Mouse (Mus musculus) spleen, adult 2 months (tissue): ENCODE data around the gene Lpar1. TPM values are rescaled to one million over a fixed set of nuclear protein-coding genes. Genes with fewer than 3 reads are reported as not detected.
"Not testable (repeated sequence)": the region's sequence is repeated elsewhere in the genome, so short reads cannot be mapped to it uniquely, and the experiment has no call there.

Experiments
- DNase-seq, 2 experiments: peaks; one replicate each; pipeline versions ENCODE4 v3.0.0 to v3.0.0-alpha.2; 2012 to 2021; ENCODE audit warnings: low spot score in 2 of 2, low read depth in 1 of 2
- H3K27ac ChIP-seq: fragments of 200-500 bp; 2 replicates; pipeline ENCODE4 v1.5.1; 2012; ENCODE audit warnings: low read length, inconsistent platforms; ENCODE audit not compliant: insufficient read depth
- H3K27me3 ChIP-seq: fragments of 200-500 bp; 2 replicates; pipeline ENCODE4 v1.6.1; 2012; ENCODE audit warnings: mild to moderate bottlenecking, moderate library complexity, low read length, inconsistent platforms; ENCODE audit not compliant: control insufficient read depth, insufficient read depth
- H3K36me3 ChIP-seq: fragments of 200-500 bp; 2 replicates; pipeline ENCODE4 v1.6.1; 2012; ENCODE audit warnings: mild to moderate bottlenecking, low read length, inconsistent platforms; ENCODE audit not compliant: control insufficient read depth, insufficient read depth
- H3K4me1 ChIP-seq: fragments of 200-500 bp; 2 replicates; pipeline ENCODE4 v1.6.1; 2011; ENCODE audit warnings: inconsistent platforms; ENCODE audit not compliant: control insufficient read depth, insufficient read depth, insufficient read length
- H3K4me3 ChIP-seq: fragments of 200-500 bp; 2 replicates; pipeline ENCODE4 v1.5.1; 2011; ENCODE audit warnings: mild to moderate bottlenecking, inconsistent platforms; ENCODE audit not compliant: insufficient read depth, insufficient read length; ENCODE audit errors: extremely low read depth
- CTCF ChIP-seq: fragments of 200-500 bp; IDR thresholded peaks from 2 replicates; pipeline ENCODE4 v1.5.1; 2011; ENCODE audit warnings: mild to moderate bottlenecking, inconsistent platforms; ENCODE audit not compliant: insufficient read depth, insufficient read length, insufficient replicate concordance; ENCODE audit errors: extremely low read depth
- POLR2A ChIP-seq: fragments of 200-500 bp; IDR thresholded peaks from 2 replicates; pipeline ENCODE4 v1.6.1; 2011; ENCODE audit warnings: low read depth, low read length, inconsistent platforms
- WGBS: fragments of 180-500 bp; shearing (Covaris S2); methylation state at CpG from one replicate; pipeline ENCODE4 v1.1.7; 2018; 5-methylcytosine and 5-hydroxymethylcytosine counted together
- polyA plus RNA-seq: library from polyadenylated mRNA; depleted of rRNA; stranded (reverse); fragments of >200 nt; gene quantifications from 2 replicates; pipeline ENCODE4 v1.2.3, GENCODE M21; 2012

Gene Lpar1
- polyA plus RNA-seq, 1 experiment, result 19.7 TPM

- Histone ChIP-seq H3K27ac (no peak overlapping the region), H3K27me3 (no peaks in the 10 kb centered on the region), H3K4me1 (no peaks in the 10 kb centered on the region), H3K36me3 (no peaks in the 10 kb centered on the region), H3K4me3 (no peak overlapping the region)
- TF ChIP-seq POLR2A (no peak), CTCF (no peak)
- 62% methylated on average over 11 of the region's 11 CpGs for WGBS
- no peak for DNase-seq
These were observed 7.0 kb downstream of the Lpar1 start for GRCm38 (mm10) chr4:58546441-58547272.

- Histone ChIP-seq H3K27ac (no peak overlapping the region), H3K4me3 (no peak overlapping the region), H3K36me3 (no peaks in the 10 kb centered on the region), H3K27me3 (no peaks in the 10 kb centered on the region), H3K4me1 (no peaks in the 10 kb centered on the region)
- 71% methylated on average over 9 of the region's 9 CpGs for WGBS
- TF ChIP-seq POLR2A, result no peak
- no peak for TF ChIP-seq CTCF
- no peak for DNase-seq
These were observed 7.7 kb downstream of the Lpar1 start for GRCm38 (mm10) chr4:58545888-58546432.

GRCm38 (mm10) chr4:58543171-58543570 is 10.5 kb downstream of the Lpar1 start:
- 63% methylated on average over 3 of the region's 3 CpGs for WGBS
- H3K36me3 ChIP-seq, result no peaks in the 10 kb centered on the region
- DNase-seq, result no peak

GRCm38 (mm10) chr4:58542656-58543055 is 11.0 kb downstream of the Lpar1 start:
- H3K27ac ChIP-seq, H3K27me3 ChIP-seq, H3K4me1 ChIP-seq, H3K36me3 ChIP-seq, DNase-seq, H3K4me3 ChIP-seq: not testable (repeated sequence)
- 90% methylated on average over 7 of the region's 7 CpGs for WGBS

More at GRCm38 (mm10) chr4:58543171-58543570, 10.5 kb downstream of the Lpar1 start:
- Histone ChIP-seq H3K27ac (no peak overlapping the region), H3K27me3 (no peaks in the 10 kb centered on the region), H3K4me3 (no peak overlapping the region), H3K4me1 (no peaks in the 10 kb centered on the region)
- TF ChIP-seq POLR2A (no peak), CTCF (no peak)

- DNase-seq, result no peak
- WGBS, result 94% methylated on average over 3 of the region's 3 CpGs
- Histone ChIP-seq H3K27me3 (no peaks in the 10 kb centered on the region), H3K4me3 (no peak overlapping the region), H3K36me3 (no peaks in the 10 kb centered on the region), H3K4me1 (no peaks in the 10 kb centered on the region), H3K27ac (no peak overlapping the region)
- TF ChIP-seq POLR2A, result no peak
- TF ChIP-seq CTCF, result no peak
These were observed 12.9 kb downstream of the Lpar1 start for GRCm38 (mm10) chr4:58540841-58541240.

GRCm38 (mm10) chr4:58540385-58540784 is 13.3 kb downstream of the Lpar1 start:
- Histone ChIP-seq H3K36me3 (no peaks in the 10 kb centered on the region), H3K4me3 (no peak overlapping the region), H3K4me1 (no peaks in the 10 kb centered on the region), H3K27me3 (no peaks in the 10 kb centered on the region), H3K27ac (no peak overlapping the region)
- no peak for DNase-seq
- TF ChIP-seq POLR2A, result no peak
- no peak for TF ChIP-seq CTCF
- WGBS, result 69% methylated on average over 8 of the region's 8 CpGs

GRCm38 (mm10) chr4:58538696-58539095 is 15.0 kb downstream of the Lpar1 start:
- no peaks in the 10 kb centered on the region for H3K36me3 ChIP-seq
- H3K27me3 ChIP-seq, result no peaks in the 10 kb centered on the region
- no peaks in the 10 kb centered on the region for H3K4me1 ChIP-seq
- no peak overlapping the region for H3K4me3 ChIP-seq
- H3K27ac ChIP-seq, result no peak overlapping the region
- TF ChIP-seq CTCF, result no peak
- no peak for TF ChIP-seq POLR2A
- 87% methylated on average over 3 of the region's 3 CpGs for WGBS
- DNase-seq, result no peak
